Mouse (Mus musculus) forebrain, embryonic 13.5 days (tissue): Measurements from ENCODE around the gene Gm20388. TPM values are rescaled to one million over a fixed set of nuclear protein-coding genes. Genes with fewer than 3 reads are reported as not detected.

ENCODE experiments used
- ATAC-seq: fragments of 200-750 bp; cut with Nextera tagmentation; 2 replicates; pipeline ENCODE4 v1.8.0; 2017
- H3K27ac ChIP-seq: fragments of 300-500 bp; sonication (generic); 2 replicates; pipeline ENCODE4 v1.5.1; 2015; ENCODE audit warnings: inconsistent platforms, mild to moderate bottlenecking, moderate library complexity
- H3K27me3 ChIP-seq: fragments of 300-500 bp; sonication (generic); 2 replicates; pipeline ENCODE4 v1.6.1; 2015; ENCODE audit warnings: mild to moderate bottlenecking, inconsistent platforms
- H3K36me3 ChIP-seq: fragments of 300-500 bp; sonication (generic); 2 replicates; pipeline ENCODE4 v1.6.1; 2015; ENCODE audit warnings: mild to moderate bottlenecking, inconsistent platforms; ENCODE audit not compliant: poor library complexity, severe bottlenecking
- H3K4me1 ChIP-seq: fragments of 300-500 bp; sonication (generic); 2 replicates; pipeline ENCODE4 v1.6.1; 2015; ENCODE audit warnings: inconsistent platforms
- H3K4me2 ChIP-seq: fragments of 300-500 bp; sonication (generic); 2 replicates; pipeline ENCODE4 v1.6.1; 2015; ENCODE audit warnings: inconsistent platforms, mild to moderate bottlenecking, moderate library complexity
- H3K4me3 ChIP-seq: fragments of 300-500 bp; sonication (generic); 2 replicates; pipeline ENCODE4 v1.5.1; 2015; ENCODE audit warnings: mild to moderate bottlenecking, inconsistent platforms
- H3K9ac ChIP-seq: fragments of 300-500 bp; sonication (generic); 2 replicates; pipeline ENCODE4 v1.6.1; 2015; ENCODE audit warnings: mild to moderate bottlenecking, inconsistent platforms
- H3K9me3 ChIP-seq: fragments of 300-500 bp; sonication (generic); replicated peaks from 2 replicates; pipeline ENCODE4 v1.6.1; 2016; ENCODE audit warnings: inconsistent platforms
- WGBS: fragments of 180-500 bp; shearing (Covaris S2); methylation state at CpG from one replicate; pipeline ENCODE4 v1.1.7; 2015; 5-methylcytosine and 5-hydroxymethylcytosine counted together
- polyA plus RNA-seq: library from polyadenylated mRNA; unstranded; fragments of >200 nt; fragmentation: Nextera tagmentation; extraction: Ambion mirVana; gene quantifications from 2 replicates; pipeline ENCODE4 v1.2.1, GENCODE M21; 2015

The Gm20388 gene
- polyA plus RNA-seq, 1 experiment from 2014 or later: 5.6 TPM

- no peak overlapping the region for H3K27ac ChIP-seq
- no peaks in the 10 kb centered on the region for H3K36me3 ChIP-seq
- no peak overlapping the region for H3K9ac ChIP-seq
- ATAC-seq: no peak
- no peak overlapping the region for H3K4me2 ChIP-seq
- no peaks in the 10 kb centered on the region for H3K9me3 ChIP-seq
- no peak overlapping the region for H3K4me3 ChIP-seq
- no peaks in the 10 kb centered on the region for H3K27me3 ChIP-seq
- peaks cover 57% of the 10 kb centered on the region for H3K4me1 ChIP-seq
These were observed 3023.3 kb downstream of the Gm20388 start for GRCm38 (mm10) chr8:122933973-122934372.

- Histone ChIP-seq H3K9ac (no peak overlapping the region), H3K27ac (peak overlapping the region; percentile 67; the same call in 1 of the 2 replicates), H3K4me3 (no peak overlapping the region), H3K36me3 (no peaks in the 10 kb centered on the region), H3K9me3 (no peaks in the 10 kb centered on the region), H3K4me2 (no peak overlapping the region), H3K27me3 (no peaks in the 10 kb centered on the region), H3K4me1 (peaks cover 57% of the 10 kb centered on the region)
- WGBS: 71% methylated on average over 1 of the region's 1 CpGs
- no peak for ATAC-seq
These were observed 3024.5 kb downstream of the Gm20388 start for GRCm38 (mm10) chr8:122935118-122935517.

DNA sequence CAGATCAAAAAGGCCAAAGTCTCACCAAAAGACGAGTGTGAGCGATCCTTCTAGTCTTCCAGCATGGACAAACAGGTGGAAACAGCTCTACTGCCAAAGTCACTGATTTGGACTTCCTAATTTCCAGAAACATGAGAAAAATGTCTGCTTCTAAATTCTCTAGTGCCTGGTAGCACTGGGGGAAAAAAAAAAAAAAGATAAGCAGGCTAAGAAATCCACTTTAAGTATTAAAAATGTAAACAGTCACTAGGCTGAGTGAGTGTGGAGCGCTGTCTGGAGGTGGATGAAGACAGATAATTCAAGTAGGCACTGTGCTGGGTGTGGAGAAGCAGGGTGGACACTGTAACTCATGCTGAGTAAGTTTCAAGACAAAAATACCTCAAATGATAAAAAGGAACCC lies 3025.3 kb downstream of the Gm20388 start:
- H3K4me2 ChIP-seq: no peak overlapping the region
- no peak overlapping the region for H3K27ac ChIP-seq
- peaks cover 52% of the 10 kb centered on the region for H3K4me1 ChIP-seq
- WGBS: 91% methylated on average over 3 of the region's 3 CpGs
- no peaks in the 10 kb centered on the region for H3K36me3 ChIP-seq
- no peak for ATAC-seq
- H3K9me3 ChIP-seq: no peaks in the 10 kb centered on the region
- no peak overlapping the region for H3K4me3 ChIP-seq
- no peak overlapping the region for H3K9ac ChIP-seq
- H3K27me3 ChIP-seq: no peaks in the 10 kb centered on the region

DNA sequence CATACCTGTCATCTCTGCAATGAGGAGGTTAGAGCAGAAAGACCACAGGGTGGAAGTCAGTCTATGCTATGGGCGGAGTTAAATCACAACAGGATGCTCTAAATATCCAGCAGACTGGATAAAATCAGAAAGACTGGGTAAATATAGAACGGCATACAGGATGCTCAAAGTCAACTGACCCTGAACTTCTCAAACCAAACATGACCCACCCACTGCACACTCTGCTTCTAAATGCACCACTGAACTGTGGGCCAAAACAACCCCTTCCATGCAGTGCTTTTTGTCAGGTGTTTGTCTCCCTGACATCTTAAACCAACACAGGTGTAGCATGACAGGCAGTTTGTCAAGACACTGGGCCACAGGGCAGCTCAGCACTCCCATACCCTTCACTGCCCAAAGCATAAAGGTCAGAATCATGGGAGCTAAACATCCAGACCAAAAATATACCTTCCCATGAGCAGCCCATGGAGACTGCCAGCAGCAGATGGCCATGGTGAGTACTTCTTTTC lies 3027.0 kb downstream of the Gm20388 start:
- Histone ChIP-seq H3K4me2 (no peak overlapping the region), H3K27ac (peak overlapping the region; percentile 65), H3K36me3 (no peaks in the 10 kb centered on the region), H3K27me3 (no peaks in the 10 kb centered on the region), H3K9me3 (no peaks in the 10 kb centered on the region), H3K4me3 (no peak overlapping the region), H3K9ac (no peak overlapping the region), H3K4me1 (peaks cover 43% of the 10 kb centered on the region)
- no peak for ATAC-seq
- WGBS: 93% methylated on average over 2 of the region's 2 CpGs

- H3K9ac ChIP-seq: no peak overlapping the region
- peaks cover 44% of the 10 kb centered on the region for H3K4me1 ChIP-seq
- WGBS: 60% methylated on average over 3 of the region's 3 CpGs
- H3K4me3 ChIP-seq: no peak overlapping the region
- H3K36me3 ChIP-seq: no peaks in the 10 kb centered on the region
- peak overlapping the region; percentile 65 for H3K27ac ChIP-seq
- H3K9me3 ChIP-seq: no peaks in the 10 kb centered on the region
- no peak for ATAC-seq
- no peak overlapping the region for H3K4me2 ChIP-seq
- no peaks in the 10 kb centered on the region for H3K27me3 ChIP-seq
These were observed 3027.5 kb downstream of the Gm20388 start for GRCm38 (mm10) chr8:122938170-122938569.

DNA sequence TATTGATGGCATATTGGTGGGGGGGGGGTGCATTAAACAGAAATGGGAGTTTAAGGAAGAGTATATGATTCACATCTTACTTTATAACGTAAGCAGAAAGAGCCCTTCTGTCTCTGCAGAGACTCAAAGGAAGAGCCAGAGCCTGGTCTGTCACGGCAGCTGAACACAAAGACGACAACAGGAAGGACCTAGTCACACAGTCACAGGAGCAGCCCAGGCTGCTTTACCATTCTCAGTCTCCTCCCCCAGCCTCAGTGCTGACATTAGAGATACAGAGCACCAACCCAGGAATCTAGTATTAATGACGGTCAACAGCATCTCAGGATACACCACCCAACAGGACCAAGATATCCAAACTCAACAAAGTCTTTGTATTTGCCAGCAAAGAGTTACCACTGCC lies 3027.9 kb downstream of the Gm20388 start:
- no peak overlapping the region for H3K9ac ChIP-seq
- H3K4me1 ChIP-seq: peaks cover 45% of the 10 kb centered on the region
- no peak overlapping the region for H3K4me3 ChIP-seq
- no peaks in the 10 kb centered on the region for H3K9me3 ChIP-seq
- no peaks in the 10 kb centered on the region for H3K27me3 ChIP-seq
- H3K4me2 ChIP-seq: no peak overlapping the region
- no peaks in the 10 kb centered on the region for H3K36me3 ChIP-seq
- H3K27ac ChIP-seq: peak overlapping the region; percentile 65
- ATAC-seq: no peak
- 49% methylated on average over 4 of the region's 4 CpGs for WGBS

DNA sequence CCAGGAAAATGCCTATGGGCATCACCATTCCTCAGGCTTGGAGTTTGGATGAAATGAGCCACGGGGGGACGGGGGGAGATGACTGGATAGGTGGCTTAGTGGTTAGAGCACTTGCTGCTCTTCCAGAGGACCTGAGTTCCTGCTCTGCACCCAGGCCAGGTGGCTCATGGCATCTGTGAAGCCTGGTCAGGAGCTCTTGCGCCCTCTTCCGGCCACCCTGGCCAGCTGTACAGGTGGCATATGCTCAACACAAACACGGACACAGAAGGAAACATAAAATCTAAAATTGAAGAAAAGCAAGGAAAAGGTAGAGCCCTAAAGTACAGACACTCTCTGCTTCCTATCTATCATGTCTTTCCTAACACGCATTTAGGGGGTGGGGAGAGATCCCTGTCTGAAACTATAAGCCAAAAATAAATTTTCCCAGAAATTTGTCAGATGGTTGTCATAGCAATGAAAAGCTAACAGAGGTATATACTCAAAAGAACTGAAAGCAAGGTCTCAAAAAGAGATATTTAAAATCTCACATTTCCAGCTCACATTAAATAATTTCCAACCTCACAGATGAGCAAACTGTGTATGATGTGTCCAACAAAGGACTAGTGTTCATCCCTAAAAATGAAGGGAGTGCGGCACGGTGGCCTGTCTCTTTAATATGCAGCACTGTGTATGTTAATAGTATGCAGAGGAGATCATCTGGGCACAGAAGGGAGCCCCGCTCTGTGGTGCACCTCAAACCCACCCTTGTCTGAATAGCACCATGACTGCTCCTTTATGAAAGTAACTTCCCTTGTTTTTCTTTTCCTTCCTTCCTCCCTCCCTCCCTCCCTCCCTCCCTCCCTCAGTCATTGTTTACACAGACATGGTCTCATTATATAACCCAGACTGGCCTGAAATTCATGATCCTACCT lies 3032.4 kb downstream of the Gm20388 start:
- 68% methylated on average over 9 of the region's 9 CpGs for WGBS
- Histone ChIP-seq H3K9ac (no peak overlapping the region), H3K4me3 (no peak overlapping the region), H3K27ac (0 out of 2 replicates have a peak overlapping the region, but pooled peaks have one; percentile 31), H3K27me3 (no peaks in the 10 kb centered on the region), H3K4me1 (peaks cover 29% of the 10 kb centered on the region), H3K9me3 (no peaks in the 10 kb centered on the region), H3K4me2 (no peak overlapping the region), H3K36me3 (no peaks in the 10 kb centered on the region)
- ATAC-seq: peak; percentile 38; the same call in 1 of the 2 replicates

GRCm38 (mm10) chr8:122945775-122946174 lies 3035.1 kb downstream of the Gm20388 start:
- H3K4me2 ChIP-seq: no peak overlapping the region
- H3K4me3 ChIP-seq: no peak overlapping the region
- H3K36me3 ChIP-seq: no peaks in the 10 kb centered on the region
- no peaks in the 10 kb centered on the region for H3K9me3 ChIP-seq
- peaks cover 29% of the 10 kb centered on the region for H3K4me1 ChIP-seq
- no peak for ATAC-seq
- H3K9ac ChIP-seq: no peak overlapping the region
- no peaks in the 10 kb centered on the region for H3K27me3 ChIP-seq
- 79% methylated on average over 2 of the region's 2 CpGs for WGBS
- H3K27ac ChIP-seq: no peak overlapping the region

- no peak overlapping the region for H3K9ac ChIP-seq
- no peaks in the 10 kb centered on the region for H3K9me3 ChIP-seq
- ATAC-seq: no peak
- H3K36me3 ChIP-seq: no peaks in the 10 kb centered on the region
- no peak overlapping the region for H3K4me3 ChIP-seq
- 0 out of 2 replicates have a peak overlapping the region, but pooled peaks have one; percentile 17 for H3K27ac ChIP-seq
- no peak overlapping the region for H3K4me2 ChIP-seq
- WGBS: 85% methylated on average over 5 of the region's 5 CpGs
- no peaks in the 10 kb centered on the region for H3K27me3 ChIP-seq
- peaks cover 25% of the 10 kb centered on the region for H3K4me1 ChIP-seq
These were observed 3039.1 kb downstream of the Gm20388 start for GRCm38 (mm10) chr8:122949701-122950100.

- Histone ChIP-seq H3K4me2 (no peak overlapping the region), H3K4me3 (no peak overlapping the region), H3K27ac (no peak overlapping the region), H3K9me3 (no peaks in the 10 kb centered on the region), H3K36me3 (no peaks in the 10 kb centered on the region), H3K27me3 (no peaks in the 10 kb centered on the region), H3K4me1 (peaks cover 26% of the 10 kb centered on the region), H3K9ac (no peak overlapping the region)
- 92% methylated on average over 5 of the region's 5 CpGs for WGBS
- no peak for ATAC-seq
These were observed 3040.8 kb downstream of the Gm20388 start for GRCm38 (mm10) chr8:122951456-122951855.

- no peak for ATAC-seq
- no peak overlapping the region for H3K9ac ChIP-seq
- H3K36me3 ChIP-seq: no peaks in the 10 kb centered on the region
- H3K9me3 ChIP-seq: no peaks in the 10 kb centered on the region
- 88% methylated on average over 6 of the region's 6 CpGs for WGBS
- H3K27me3 ChIP-seq: no peaks in the 10 kb centered on the region
- peaks cover 34% of the 10 kb centered on the region for H3K4me1 ChIP-seq
- no peak overlapping the region for H3K4me3 ChIP-seq
- no peak overlapping the region for H3K4me2 ChIP-seq
- H3K27ac ChIP-seq: no peak overlapping the region
These were observed 3042.4 kb downstream of the Gm20388 start for GRCm38 (mm10) chr8:122953028-122953427.

DNA sequence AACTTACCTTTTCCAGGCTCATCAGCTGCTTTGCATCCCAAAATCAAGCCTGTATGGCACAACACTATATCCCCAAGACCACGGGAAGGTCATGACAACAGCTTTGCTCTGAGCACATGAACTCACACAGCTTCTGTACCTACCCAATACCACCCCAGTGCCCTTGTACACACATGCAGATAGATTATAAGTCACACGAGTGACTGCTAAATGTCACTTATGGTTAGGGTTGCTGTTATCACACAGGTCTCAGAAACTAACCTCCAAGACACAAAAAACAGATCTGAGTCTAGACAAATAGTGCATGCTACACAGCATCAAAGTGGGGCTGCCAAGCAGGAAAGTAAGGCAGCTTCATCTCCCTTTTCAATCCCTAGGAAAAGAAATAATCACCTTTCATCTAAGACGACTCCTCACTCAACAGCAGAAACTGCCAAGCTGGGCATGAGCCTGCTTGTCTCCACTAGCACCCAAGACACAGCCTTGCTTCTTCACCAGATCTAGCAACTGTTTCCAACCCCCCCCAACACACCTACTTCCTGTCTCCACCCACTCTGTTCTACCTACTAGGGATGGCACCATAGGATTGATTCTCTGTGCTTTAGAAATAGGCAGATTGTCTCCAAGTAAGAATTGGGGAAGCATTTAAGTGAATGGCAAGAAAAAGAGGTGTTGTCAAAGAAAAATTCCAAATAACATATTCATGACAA lies 3043.6 kb downstream of the Gm20388 start:
- Histone ChIP-seq H3K4me3 (no peak overlapping the region), H3K4me2 (no peak overlapping the region), H3K9me3 (no peaks in the 10 kb centered on the region), H3K27me3 (no peaks in the 10 kb centered on the region), H3K36me3 (no peaks in the 10 kb centered on the region), H3K27ac (no peak overlapping the region), H3K9ac (no peak overlapping the region), H3K4me1 (peaks cover 32% of the 10 kb centered on the region)
- ATAC-seq: no peak
- 85% methylated on average over 3 of the region's 3 CpGs for WGBS
